8 mouse cellular contexts compared by ENCODE assay signal in genomic region chr11:3536082-3536481, GRCm38 (mm10). TPM values are rescaled to one million over a fixed set of nuclear protein-coding genes. Genes with fewer than 3 reads are reported as not detected.
DNase-seq lines count a peak whose midpoint lies in the region; ATAC-seq and TF ChIP-seq lines count a peak whose summit lies in the region.

No protein-coding gene starts in this region.

- WGBS in kidney, adult 2 months: 27% methylated on average over 5 of the region's 5 CpGs
- 32% methylated on average over 5 of the region's 5 CpGs for WGBS in embryonic facial prominence, embryonic 11.5 days
- WGBS in hindbrain, embryonic 15.5 days: 44% methylated on average over 5 of the region's 5 CpGs
- WGBS in midbrain, embryonic 13.5 days: 49% methylated on average over 5 of the region's 5 CpGs

- no peak for TF ChIP-seq CTCF in kidney, adult 2 months (conservative IDR thresholded peaks at IDR 0.05; ENCODE audit: insufficient read depth, insufficient read length, low read depth, low read length)

- peak overlapping the region; percentile 45 for H3K4me3 ChIP-seq in kidney, adult 2 months (ENCODE audit: insufficient read depth, low read depth, low read length)
- H3K4me3 ChIP-seq in embryonic facial prominence, embryonic 11.5 days (ENCODE audit: low read depth, low read length): peak overlapping the region; percentile 49
- H3K4me3 ChIP-seq in hindbrain, embryonic 15.5 days: peak overlapping the region; percentile 59
- H3K4me3 ChIP-seq in midbrain, embryonic 13.5 days (replicated peaks): peak overlapping the region; percentile 60

- no peaks in the 10 kb centered on the region for H3K9me3 ChIP-seq in embryonic facial prominence, embryonic 11.5 days (replicated peaks; ENCODE audit: control insufficient read depth, low read length)
- H3K9me3 ChIP-seq in hindbrain, embryonic 15.5 days: no peaks in the 10 kb centered on the region
- no peaks in the 10 kb centered on the region for H3K9me3 ChIP-seq in midbrain, embryonic 13.5 days

- peak overlapping the region; percentile 72 for H3K27ac ChIP-seq in kidney, adult 2 months (ENCODE audit: insufficient read depth, low read depth, low read length)
- peak overlapping the region; percentile 79 for H3K27ac ChIP-seq in embryonic facial prominence, embryonic 11.5 days (replicated peaks; ENCODE audit: low read depth, low read length)
- peak overlapping the region; percentile 81 for H3K27ac ChIP-seq in hindbrain, embryonic 15.5 days (replicated peaks)
- peak overlapping the region; percentile 85 for H3K27ac ChIP-seq in midbrain, embryonic 13.5 days

- H3K4me1 ChIP-seq in kidney, adult 2 months (ENCODE audit: control insufficient read depth, insufficient read depth, low read length): peaks cover 12% of the 10 kb centered on the region; the same call in 1 of the 2 replicates
- H3K4me1 ChIP-seq in embryonic facial prominence, embryonic 11.5 days (ENCODE audit: control insufficient read depth, insufficient read depth, low read length): peaks cover 4% of the 10 kb centered on the region; the same call in 1 of the 2 replicates
- H3K4me1 ChIP-seq in hindbrain, embryonic 15.5 days (replicated peaks): peaks cover 22% of the 10 kb centered on the region
- H3K4me1 ChIP-seq in midbrain, embryonic 13.5 days (replicated peaks): peaks cover 32% of the 10 kb centered on the region

- TF ChIP-seq POLR2A in kidney, adult 2 months (IDR thresholded peaks at IDR 0.05; ENCODE audit: low read depth, low read length): no peak

- ATAC-seq in embryonic facial prominence, embryonic 11.5 days (replicated peaks; ENCODE audit: insufficient number of reproducible peaks, low FRiP score, low TSS enrichment, low read depth): no peak
- ATAC-seq in hindbrain, embryonic 15.5 days (ENCODE audit: low FRiP score, low read depth): no peak
- ATAC-seq in midbrain, embryonic 13.5 days: no peak
- no peak for ATAC-seq in frontal cortex, adult (ENCODE audit: low TSS enrichment)

- no peaks in the 10 kb centered on the region for H3K27me3 ChIP-seq in kidney, adult 2 months (replicated peaks; ENCODE audit: control insufficient read depth, insufficient read depth, low read length)
- no peaks in the 10 kb centered on the region for H3K27me3 ChIP-seq in embryonic facial prominence, embryonic 11.5 days (ENCODE audit: control insufficient read depth, insufficient read depth, low read length)
- no peaks in the 10 kb centered on the region for H3K27me3 ChIP-seq in hindbrain, embryonic 15.5 days
- H3K27me3 ChIP-seq in midbrain, embryonic 13.5 days: peaks cover 4% of the 10 kb centered on the region; the same call in 1 of the 2 replicates

- peaks cover 3% of the 10 kb centered on the region for H3K36me3 ChIP-seq in kidney, adult 2 months (ENCODE audit: control insufficient read depth, insufficient read depth, low read length)
- H3K36me3 ChIP-seq in embryonic facial prominence, embryonic 11.5 days (replicated peaks; ENCODE audit: control insufficient read depth, insufficient read depth, low read depth, low read length): peaks cover under 1% of the 10 kb centered on the region; the same call in 1 of the 2 replicates
- H3K36me3 ChIP-seq in hindbrain, embryonic 15.5 days: no peaks in the 10 kb centered on the region
- H3K36me3 ChIP-seq in midbrain, embryonic 13.5 days: peaks cover 12% of the 10 kb centered on the region

- intact Hi-C loops in left cerebral cortex, postnatal 14 days (cut with DNase I): loop anchor here (5.0 kb wide), 2 partner anchors 151 to 251 kb away; no protein-coding TSS in a partner anchor

- peak; percentile 65 for DNase-seq in kidney, adult 2 months
- DNase-seq in kidney, adult 18-20 months: no peak
- no peak for DNase-seq in embryonic facial prominence, embryonic 11.5 days (ENCODE audit: low spot score)
- DNase-seq in layer of hippocampus, postnatal 14 days (ENCODE audit: low spot score in 2 of 2): no peak
- DNase-seq in left cerebral cortex, postnatal 14 days (ENCODE audit: low spot score in 2 of 2): no peak

- H3K9ac ChIP-seq in embryonic facial prominence, embryonic 11.5 days (replicated peaks; ENCODE audit: low read length): peak overlapping the region; percentile 76
- peak overlapping the region; percentile 75 for H3K9ac ChIP-seq in hindbrain, embryonic 15.5 days
- peak overlapping the region; percentile 75 for H3K9ac ChIP-seq in midbrain, embryonic 13.5 days (replicated peaks)

- H3K4me2 ChIP-seq in embryonic facial prominence, embryonic 11.5 days (ENCODE audit: low read depth, low read length): peak overlapping the region; percentile 92
- H3K4me2 ChIP-seq in hindbrain, embryonic 15.5 days: peak overlapping the region; percentile 99
- H3K4me2 ChIP-seq in midbrain, embryonic 13.5 days (replicated peaks): peak overlapping the region; percentile 95

RNA-seq across cellular contexts. Expression of gene Smtn, which starts 4.3 kb away (rescaled TPM):
- 52.3 and 57.2 TPM in 2 replicates for polyA plus RNA-seq in kidney, adult 2 months (2012; rRNA removed)
- 30.7 and 32.1 TPM in 2 replicates for polyA plus RNA-seq in embryonic facial prominence, embryonic 11.5 days (2014; fragmentation: Nextera tagmentation; extraction: Ambion mirVana)
- polyA plus RNA-seq in hindbrain, embryonic 15.5 days (2015; fragmentation: Nextera tagmentation; extraction: Ambion mirVana): 18.5 and 19.5 TPM in 2 replicates
- 15.5 and 18.2 TPM in 2 replicates for polyA plus RNA-seq in midbrain, embryonic 13.5 days (2015; fragmentation: Nextera tagmentation; extraction: Ambion mirVana)
- total RNA-seq in layer of hippocampus, postnatal 14 days (2021): 10 to 100 TPM; 11.5 to 16.1 TPM
- total RNA-seq in left cerebral cortex, postnatal 14 days (2021): 10 to 100 TPM; 10.8 to 13.1 TPM

RNA-seq across cellular contexts. Expression of gene Selenom, which starts 21.6 kb away (rescaled TPM):
- 136 and 163 TPM in 2 replicates for polyA plus RNA-seq in kidney, adult 2 months (2012; rRNA removed)
- polyA plus RNA-seq in embryonic facial prominence, embryonic 11.5 days (2014; fragmentation: Nextera tagmentation; extraction: Ambion mirVana): 60.3 and 64.4 TPM in 2 replicates
- polyA plus RNA-seq in hindbrain, embryonic 15.5 days (2015; fragmentation: Nextera tagmentation; extraction: Ambion mirVana): 136 and 139 TPM in 2 replicates
- 30.3 and 32.0 TPM in 2 replicates for polyA plus RNA-seq in midbrain, embryonic 13.5 days (2015; fragmentation: Nextera tagmentation; extraction: Ambion mirVana)
- total RNA-seq in layer of hippocampus, postnatal 14 days (2021): 100 to 1,000 TPM; 229 to 234 TPM
- 100 to 1,000 TPM; 156 to 170 TPM for total RNA-seq in left cerebral cortex, postnatal 14 days (2021)

RNA-seq across cellular contexts. Expression of gene Inpp5j, which starts 31.5 kb away (rescaled TPM):
- 24.0 and 28.0 TPM in 2 replicates for polyA plus RNA-seq in kidney, adult 2 months (2012; rRNA removed)
- 0.32 and 0.39 TPM in 2 replicates for polyA plus RNA-seq in embryonic facial prominence, embryonic 11.5 days (2014; fragmentation: Nextera tagmentation; extraction: Ambion mirVana)
- polyA plus RNA-seq in hindbrain, embryonic 15.5 days (2015; fragmentation: Nextera tagmentation; extraction: Ambion mirVana): 9.3 and 9.8 TPM in 2 replicates
- polyA plus RNA-seq in midbrain, embryonic 13.5 days (2015; fragmentation: Nextera tagmentation; extraction: Ambion mirVana): 1.4 and 1.7 TPM in 2 replicates
- 10 to 100 TPM; 66.1 to 72.1 TPM for total RNA-seq in layer of hippocampus, postnatal 14 days (2021)
- total RNA-seq in left cerebral cortex, postnatal 14 days (2021): 10 to 100 TPM; 51.7 to 53.4 TPM

RNA-seq across cellular contexts. Expression of gene Pla2g3, which starts 48.0 kb away (rescaled TPM):
- polyA plus RNA-seq in kidney, adult 2 months (2012; rRNA removed): 0.19 and 0.27 TPM in 2 replicates
- polyA plus RNA-seq in embryonic facial prominence, embryonic 11.5 days (2014; fragmentation: Nextera tagmentation; extraction: Ambion mirVana): 0.41 and 0.45 TPM in 2 replicates
- polyA plus RNA-seq in hindbrain, embryonic 15.5 days (2015; fragmentation: Nextera tagmentation; extraction: Ambion mirVana): 1.6 and 2.0 TPM in 2 replicates
- 0.52 and 0.67 TPM in 2 replicates for polyA plus RNA-seq in midbrain, embryonic 13.5 days (2015; fragmentation: Nextera tagmentation; extraction: Ambion mirVana)
- total RNA-seq in layer of hippocampus, postnatal 14 days (2021): 10 to 100 TPM in 1 of 2 experiments, 1 to 10 TPM in 1; 7.1 to 13.0 TPM
- 1 to 10 TPM; 3.6 to 7.2 TPM for total RNA-seq in left cerebral cortex, postnatal 14 days (2021)
